Mouse (Mus musculus) stomach, postnatal 0 days (tissue): ENCODE measurements around the gene Atad2b.

Source experiments
- CTCF ChIP-seq: IDR thresholded peaks from 2 replicates; pipeline ENCODE4 v1.5.1; 2016; ENCODE audit warnings: antibody characterized with exemption, low read depth, mild to moderate bottlenecking, moderate library complexity
- EP300 ChIP-seq: optimal IDR thresholded peaks from 2 replicates; pipeline ENCODE3; 2016; ENCODE audit warnings: antibody characterized with exemption

DNA sequence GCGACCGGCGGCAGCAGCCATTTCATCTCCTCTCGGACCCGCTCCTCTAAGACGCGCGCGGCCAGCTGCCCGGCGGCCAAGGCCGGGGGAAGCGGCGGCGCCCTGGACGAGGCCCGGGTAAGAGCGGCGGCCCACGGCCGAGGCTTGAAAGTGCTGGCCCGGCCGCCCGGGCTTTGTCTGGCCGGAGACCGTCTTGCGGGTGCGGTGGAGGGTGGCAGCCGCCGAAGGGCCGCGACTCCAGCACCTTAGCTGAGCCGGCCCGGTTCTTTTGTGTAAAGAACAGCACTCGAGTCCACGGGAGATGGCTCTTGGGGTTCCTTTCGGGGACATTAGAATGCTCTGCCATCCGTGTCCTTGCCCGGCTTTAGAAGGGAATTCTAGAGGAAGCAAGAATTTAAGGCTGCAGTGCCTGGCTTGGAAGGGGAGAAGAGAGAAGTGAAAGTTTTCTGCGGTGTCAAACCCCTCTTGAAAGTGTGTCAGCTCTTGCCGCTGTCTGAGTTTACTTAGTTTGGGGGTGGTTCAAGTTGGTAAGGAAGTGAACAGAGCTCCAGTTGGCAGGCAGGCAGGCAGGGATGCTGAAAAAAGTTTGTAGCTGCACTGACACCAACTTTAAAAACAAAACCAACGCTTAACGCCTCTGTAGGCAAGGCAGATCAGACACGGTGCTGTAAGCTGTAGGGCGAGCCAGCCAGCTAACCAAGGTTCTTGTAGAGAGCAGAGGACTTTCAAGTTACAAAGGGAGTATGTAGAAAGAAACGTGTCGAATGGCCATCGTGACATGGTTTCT, 845 bp downstream of the Atad2b start:
- TF ChIP-seq CTCF = no peak
- no peak for TF ChIP-seq EP300
